Mouse (Mus musculus): ENCODE measurements around the gene Ms4a1. TPM values are rescaled to one million over a fixed set of nuclear protein-coding genes. Genes with fewer than 3 reads are reported as not detected.
"Not testable (repeated sequence)": the region's sequence is repeated elsewhere in the genome, so short reads cannot be mapped to it uniquely, and the experiment has no call there.

Ms4a1 gene
- polyA plus RNA-seq, 1 experiment from 2014 or later = not detected

DNA sequence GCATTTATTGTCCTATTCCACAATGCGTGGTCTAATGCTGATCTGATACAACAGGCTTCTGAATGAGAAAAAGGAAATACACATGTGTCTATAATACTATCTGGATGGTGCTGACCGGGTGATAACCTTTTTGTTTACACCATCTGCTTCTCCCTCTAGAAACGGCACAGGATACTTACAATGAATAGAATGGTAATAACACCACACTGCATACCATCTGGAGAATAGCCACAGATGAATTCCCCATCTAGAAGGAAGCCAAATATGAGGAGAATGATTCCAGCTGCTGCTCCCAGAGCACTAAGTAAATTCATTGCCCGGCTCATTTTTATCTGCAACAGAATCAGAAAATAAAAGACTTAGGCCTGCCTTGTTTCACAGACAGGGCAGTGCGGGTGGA lies 10.4 kb upstream of the Ms4a1 start:
- Histone ChIP-seq H3K9ac (ENCODE audit: low read depth, low read length) (no peak overlapping the region), H3K4me2 (ENCODE audit: low read length) (no peak overlapping the region), H3K27me3 (ENCODE audit: control insufficient read depth, insufficient read depth, low read depth, low read length) (no peaks in the 10 kb centered on the region), H3K27ac (ENCODE audit: low read length) (no peak overlapping the region), H3K9me3 (replicated peaks; ENCODE audit: control insufficient read depth, low read length, poor library complexity, severe bottlenecking) (no peaks in the 10 kb centered on the region), H3K4me1 (ENCODE audit: control insufficient read depth, insufficient read depth, low read length) (no peaks in the 10 kb centered on the region), H3K4me3 (ENCODE audit: low read depth, low read length) (no peak overlapping the region), H3K36me3 (ENCODE audit: control insufficient read depth, insufficient read depth, low read length) (no peaks in the 10 kb centered on the region)
- ATAC-seq = no peak
- WGBS = 72% methylated on average over 5 of the region's 5 CpGs

DNA sequence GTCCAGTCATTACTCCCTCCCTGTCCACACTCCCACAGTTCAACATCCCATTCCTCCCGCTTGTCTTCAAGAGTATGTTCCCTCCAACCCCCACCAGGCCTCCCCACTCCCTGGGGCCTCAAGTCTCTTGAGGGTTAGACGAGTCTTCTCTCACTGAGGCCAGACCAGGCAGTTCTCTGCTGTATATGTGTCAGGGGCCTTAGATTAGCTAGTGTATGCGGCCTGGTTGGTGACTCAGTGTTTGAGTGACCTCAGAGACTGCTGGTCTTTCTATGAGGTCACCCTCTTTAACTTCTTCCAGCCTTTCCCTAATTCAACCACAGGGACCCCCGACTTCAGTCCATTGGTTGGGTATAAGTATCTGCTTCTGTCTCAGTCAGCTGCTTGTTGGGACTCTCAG lies 915 bp upstream of the Ms4a1 start:
- H3K4me1 ChIP-seq (ENCODE audit: control insufficient read depth, insufficient read depth, low read length) = no peaks in the 10 kb centered on the region
- H3K9me3 ChIP-seq (replicated peaks; ENCODE audit: control insufficient read depth, low read length, poor library complexity, severe bottlenecking) = no peaks in the 10 kb centered on the region
- no peak overlapping the region for H3K4me2 ChIP-seq (ENCODE audit: low read length)
- H3K36me3 ChIP-seq (ENCODE audit: control insufficient read depth, insufficient read depth, low read length) = no peaks in the 10 kb centered on the region
- WGBS = 80% methylated on average over 4 of the region's 4 CpGs
- H3K9ac ChIP-seq (ENCODE audit: low read depth, low read length) = no peak overlapping the region
- no peaks in the 10 kb centered on the region for H3K27me3 ChIP-seq (ENCODE audit: control insufficient read depth, insufficient read depth, low read depth, low read length)
- ATAC-seq = no peak
- H3K27ac ChIP-seq (ENCODE audit: low read length) = no peak overlapping the region
- no peak overlapping the region for H3K4me3 ChIP-seq (ENCODE audit: low read depth, low read length)

DNA sequence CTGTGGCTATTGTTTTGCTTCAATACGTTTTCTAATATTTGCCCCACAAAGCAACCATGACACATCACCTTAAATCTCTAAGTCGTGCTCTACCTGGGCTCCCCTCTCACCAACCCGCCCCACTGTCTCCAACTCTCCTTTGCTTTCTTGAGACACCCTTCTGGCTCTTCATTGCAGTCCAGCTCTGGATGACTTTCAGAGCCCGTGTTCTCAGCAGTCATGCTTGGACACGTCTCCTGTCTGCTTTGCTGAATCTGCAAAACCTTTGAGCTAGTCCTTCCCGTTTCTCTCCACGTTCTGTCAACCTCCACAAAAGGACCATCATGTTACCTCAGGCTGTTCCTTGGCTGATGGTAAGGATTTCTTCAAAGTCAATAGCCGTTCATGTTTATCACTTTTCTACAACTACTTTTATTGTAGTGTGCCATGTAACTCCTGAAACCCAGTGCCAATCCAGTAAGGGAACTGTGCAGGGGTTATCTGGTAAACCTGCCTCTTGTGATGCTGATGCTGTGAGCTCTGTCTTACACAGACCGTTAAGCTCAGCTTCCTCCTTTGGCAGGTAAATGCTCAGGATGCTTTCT lies 1.3 kb downstream of the Ms4a1 start:
- no peak overlapping the region for H3K4me2 ChIP-seq (ENCODE audit: low read length)
- H3K4me3 ChIP-seq (ENCODE audit: low read depth, low read length) = no peak overlapping the region
- H3K27me3 ChIP-seq (ENCODE audit: control insufficient read depth, insufficient read depth, low read depth, low read length) = no peaks in the 10 kb centered on the region
- H3K9me3 ChIP-seq (replicated peaks; ENCODE audit: control insufficient read depth, low read length, poor library complexity, severe bottlenecking) = no peaks in the 10 kb centered on the region
- H3K4me1 ChIP-seq (ENCODE audit: control insufficient read depth, insufficient read depth, low read length) = no peaks in the 10 kb centered on the region
- ATAC-seq = no peak
- H3K9ac ChIP-seq (ENCODE audit: low read depth, low read length) = no peak overlapping the region
- H3K27ac ChIP-seq (ENCODE audit: low read length) = no peak overlapping the region
- no peaks in the 10 kb centered on the region for H3K36me3 ChIP-seq (ENCODE audit: control insufficient read depth, insufficient read depth, low read length)
- WGBS = 84% methylated on average over 9 of the region's 9 CpGs

DNA sequence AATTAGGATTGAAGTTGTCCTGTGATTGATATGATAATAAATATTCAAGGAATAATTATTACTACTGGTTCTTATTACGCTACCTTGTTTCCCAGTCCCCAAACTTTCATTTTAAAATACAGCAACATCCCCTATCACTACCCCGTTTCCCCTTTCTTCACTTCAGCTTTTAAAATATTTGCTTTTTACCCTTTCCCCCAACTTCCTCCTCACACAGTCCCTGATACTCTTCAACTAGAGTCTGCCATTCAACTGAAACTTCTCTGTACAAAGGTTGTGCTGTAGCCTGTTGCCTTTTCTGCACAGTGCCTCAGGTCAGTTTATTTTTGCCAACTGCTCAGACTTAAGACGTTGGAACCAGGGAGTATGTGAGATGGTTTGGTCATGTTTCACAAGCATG lies 2.5 kb downstream of the Ms4a1 start:
- no peak overlapping the region for H3K27ac ChIP-seq (ENCODE audit: low read length)
- H3K9me3 ChIP-seq (replicated peaks; ENCODE audit: control insufficient read depth, low read length, poor library complexity, severe bottlenecking) = no peaks in the 10 kb centered on the region
- no peak overlapping the region for H3K9ac ChIP-seq (ENCODE audit: low read depth, low read length)
- no peaks in the 10 kb centered on the region for H3K4me1 ChIP-seq (ENCODE audit: control insufficient read depth, insufficient read depth, low read length)
- H3K36me3 ChIP-seq (ENCODE audit: control insufficient read depth, insufficient read depth, low read length) = no peaks in the 10 kb centered on the region
- WGBS = 84% methylated on average over 3 of the region's 3 CpGs
- H3K4me2 ChIP-seq (ENCODE audit: low read length) = no peak overlapping the region
- no peak for ATAC-seq
- no peak overlapping the region for H3K4me3 ChIP-seq (ENCODE audit: low read depth, low read length)
- no peaks in the 10 kb centered on the region for H3K27me3 ChIP-seq (ENCODE audit: control insufficient read depth, insufficient read depth, low read depth, low read length)

DNA sequence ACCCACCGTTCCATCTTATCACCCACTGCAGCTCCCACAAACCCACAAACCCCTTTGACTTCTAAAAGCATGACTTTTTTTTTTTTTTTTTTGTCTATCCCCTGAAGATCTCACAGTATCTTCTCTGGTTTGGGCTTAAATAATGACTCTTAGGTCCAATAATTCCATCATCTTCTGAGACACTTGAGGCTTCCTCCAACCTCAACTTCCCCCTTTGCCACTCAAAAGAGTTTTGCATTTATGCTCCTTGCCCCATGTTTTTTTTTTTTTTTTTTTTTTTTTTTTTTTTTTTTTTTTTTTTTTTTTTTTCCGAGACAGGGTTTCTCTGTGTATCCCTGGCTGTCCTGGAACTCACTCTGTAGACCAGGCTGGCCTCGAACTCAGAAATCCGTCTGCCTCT lies 3.1 kb downstream of the Ms4a1 start:
- 81% methylated on average over 4 of the region's 4 CpGs for WGBS
- not testable (repeated sequence) for H3K4me3 ChIP-seq (ENCODE audit: low read depth, low read length); H3K27me3 ChIP-seq (ENCODE audit: control insufficient read depth, insufficient read depth, low read depth, low read length); H3K4me2 ChIP-seq (ENCODE audit: low read length); H3K27ac ChIP-seq (ENCODE audit: low read length); H3K4me1 ChIP-seq (ENCODE audit: control insufficient read depth, insufficient read depth, low read length); H3K36me3 ChIP-seq (ENCODE audit: control insufficient read depth, insufficient read depth, low read length); H3K9ac ChIP-seq (ENCODE audit: low read depth, low read length); ATAC-seq; H3K9me3 ChIP-seq (replicated peaks; ENCODE audit: control insufficient read depth, low read length, poor library complexity, severe bottlenecking)

DNA sequence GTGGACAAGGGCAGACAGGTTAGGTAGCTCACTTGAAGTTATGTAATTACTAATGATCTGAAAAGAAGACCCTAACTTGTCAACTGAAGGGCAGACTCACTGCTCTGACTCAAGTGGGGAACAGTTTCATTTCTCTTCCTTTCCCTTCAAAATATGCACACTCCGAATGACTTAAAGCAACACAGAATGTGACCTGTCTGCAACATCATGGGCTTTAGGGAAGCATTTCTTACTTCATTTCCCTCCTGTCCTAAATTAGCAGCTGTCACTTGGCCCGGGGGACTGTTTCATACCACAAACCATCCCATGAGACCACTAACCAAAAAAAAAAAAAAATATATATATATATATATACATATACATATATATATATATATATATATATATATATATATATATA lies 4.5 kb downstream of the Ms4a1 start:
- Histone ChIP-seq H3K4me1 (ENCODE audit: control insufficient read depth, insufficient read depth, low read length) (no peaks in the 10 kb centered on the region), H3K4me3 (ENCODE audit: low read depth, low read length) (no peak overlapping the region), H3K36me3 (ENCODE audit: control insufficient read depth, insufficient read depth, low read length) (no peaks in the 10 kb centered on the region), H3K9me3 (replicated peaks; ENCODE audit: control insufficient read depth, low read length, poor library complexity, severe bottlenecking) (no peaks in the 10 kb centered on the region), H3K27ac (ENCODE audit: low read length) (no peak overlapping the region), H3K4me2 (ENCODE audit: low read length) (no peak overlapping the region), H3K27me3 (ENCODE audit: control insufficient read depth, insufficient read depth, low read depth, low read length) (no peaks in the 10 kb centered on the region), H3K9ac (ENCODE audit: low read depth, low read length) (no peak overlapping the region)
- WGBS = 92% methylated on average over 2 of the region's 2 CpGs
- no peak for ATAC-seq

DNA sequence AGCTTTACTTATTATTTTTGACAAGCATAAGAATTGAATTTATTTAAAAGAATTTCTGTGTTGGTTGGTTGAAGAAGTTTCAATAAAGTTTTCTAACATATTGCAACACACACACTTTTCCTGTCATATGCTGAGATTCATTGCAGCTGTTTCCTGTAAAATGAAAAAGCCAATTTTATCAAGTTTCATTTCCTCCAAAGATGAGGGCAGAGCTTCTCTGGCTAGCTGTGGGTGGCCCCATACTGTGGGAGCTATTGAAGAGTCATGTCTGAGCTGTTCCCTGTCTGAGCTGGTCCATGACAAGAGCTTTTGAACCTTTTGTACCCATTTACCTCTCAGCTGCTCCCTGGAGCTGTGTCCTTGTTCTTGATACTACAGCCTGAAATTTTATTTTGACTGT lies 21.8 kb downstream of the Ms4a1 start:
- Histone ChIP-seq H3K36me3 (ENCODE audit: control insufficient read depth, insufficient read depth, low read length) (no peaks in the 10 kb centered on the region), H3K4me1 (ENCODE audit: control insufficient read depth, insufficient read depth, low read length) (no peaks in the 10 kb centered on the region), H3K27me3 (ENCODE audit: control insufficient read depth, insufficient read depth, low read depth, low read length) (no peaks in the 10 kb centered on the region), H3K27ac (ENCODE audit: low read length) (no peak overlapping the region), H3K4me3 (ENCODE audit: low read depth, low read length) (no peak overlapping the region), H3K9me3 (replicated peaks; ENCODE audit: control insufficient read depth, low read length, poor library complexity, severe bottlenecking) (no peaks in the 10 kb centered on the region), H3K4me2 (ENCODE audit: low read length) (no peak overlapping the region), H3K9ac (ENCODE audit: low read depth, low read length) (no peak overlapping the region)
- ATAC-seq = no peak; the same call in 1 of the 2 replicates

DNA sequence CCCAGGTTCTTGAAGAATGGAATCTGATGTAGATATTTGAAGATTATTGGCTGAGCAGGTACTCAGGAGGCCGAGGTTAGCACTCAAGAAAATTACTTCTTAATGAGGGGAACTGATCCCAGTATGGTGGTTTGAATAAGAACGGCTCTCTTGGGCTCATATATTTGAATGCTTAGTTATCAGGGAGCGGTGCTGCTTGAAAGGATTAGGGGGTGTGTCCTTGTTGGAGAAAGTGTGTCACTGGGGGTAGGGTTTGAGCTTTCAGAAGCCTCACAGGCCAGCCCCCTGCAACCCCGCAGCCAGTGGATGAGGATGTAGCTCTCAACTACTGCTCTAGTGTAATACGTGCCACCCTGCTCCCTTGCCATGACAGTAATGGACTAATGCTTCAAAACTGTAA lies 23.5 kb downstream of the Ms4a1 start:
- Histone ChIP-seq H3K27me3 (ENCODE audit: control insufficient read depth, insufficient read depth, low read depth, low read length) (no peaks in the 10 kb centered on the region), H3K4me2 (ENCODE audit: low read length) (no peak overlapping the region), H3K9ac (ENCODE audit: low read depth, low read length) (no peak overlapping the region), H3K4me1 (ENCODE audit: control insufficient read depth, insufficient read depth, low read length) (no peaks in the 10 kb centered on the region), H3K27ac (ENCODE audit: low read length) (no peak overlapping the region), H3K4me3 (ENCODE audit: low read depth, low read length) (no peak overlapping the region), H3K36me3 (ENCODE audit: control insufficient read depth, insufficient read depth, low read length) (no peaks in the 10 kb centered on the region), H3K9me3 (replicated peaks; ENCODE audit: control insufficient read depth, low read length, poor library complexity, severe bottlenecking) (no peaks in the 10 kb centered on the region)
- peak; percentile 48; the same call in 1 of the 2 replicates for ATAC-seq
- 45% methylated on average over 5 of the region's 5 CpGs for WGBS

DNA sequence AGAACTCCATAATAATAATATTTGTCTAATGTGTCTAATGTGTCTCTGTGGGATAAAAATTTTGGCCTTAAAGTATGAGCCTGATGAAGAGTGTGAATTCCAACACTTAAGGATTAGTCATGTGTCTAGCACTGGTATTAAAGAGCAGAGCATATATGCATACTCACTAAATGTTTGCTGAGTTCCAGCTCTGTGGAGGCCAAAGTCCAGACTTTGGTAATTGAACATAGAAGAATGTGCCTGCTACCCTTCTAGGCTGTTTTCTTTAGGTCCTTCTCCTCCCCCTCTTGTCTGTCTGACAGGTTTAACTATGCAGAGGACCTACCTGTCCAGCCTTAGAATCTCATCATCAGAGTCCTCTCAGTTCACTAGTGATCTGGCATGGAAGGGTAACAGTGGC lies 30.2 kb downstream of the Ms4a1 start:
- Histone ChIP-seq H3K36me3 (ENCODE audit: control insufficient read depth, insufficient read depth, low read length) (no peaks in the 10 kb centered on the region), H3K9me3 (replicated peaks; ENCODE audit: control insufficient read depth, low read length, poor library complexity, severe bottlenecking) (no peaks in the 10 kb centered on the region), H3K27ac (ENCODE audit: low read length) (no peak overlapping the region), H3K4me1 (ENCODE audit: control insufficient read depth, insufficient read depth, low read length) (no peaks in the 10 kb centered on the region), H3K4me3 (ENCODE audit: low read depth, low read length) (no peak overlapping the region), H3K27me3 (ENCODE audit: control insufficient read depth, insufficient read depth, low read depth, low read length) (no peaks in the 10 kb centered on the region), H3K4me2 (ENCODE audit: low read length) (no peak overlapping the region), H3K9ac (ENCODE audit: low read depth, low read length) (no peak overlapping the region)
- no peak for ATAC-seq

Measured in midbrain, embryonic 16.5 days (tissue).